Mouse (Mus musculus) kidney, postnatal 10 days (tissue): ENCODE measurements around the gene Gpr161.
"Not testable (repeated sequence)": the region's sequence is repeated elsewhere in the genome, so short reads cannot be mapped to it uniquely, and the experiment has no call there.

Experiments used
- DNase-seq: peaks from one replicate; pipeline ENCODE4 v3.0.0; 2021; ENCODE audit warnings: mixed read lengths

Gene Gpr161

GRCm38 (mm10) chr1:165320141-165320934, 24.7 kb downstream of the Gpr161 start:
- peak; percentile 92 for DNase-seq

GRCm38 (mm10) chr1:165321393-165321861, 25.8 kb downstream of the Gpr161 start:
- DNase-seq, result peak; percentile 51

DNA sequence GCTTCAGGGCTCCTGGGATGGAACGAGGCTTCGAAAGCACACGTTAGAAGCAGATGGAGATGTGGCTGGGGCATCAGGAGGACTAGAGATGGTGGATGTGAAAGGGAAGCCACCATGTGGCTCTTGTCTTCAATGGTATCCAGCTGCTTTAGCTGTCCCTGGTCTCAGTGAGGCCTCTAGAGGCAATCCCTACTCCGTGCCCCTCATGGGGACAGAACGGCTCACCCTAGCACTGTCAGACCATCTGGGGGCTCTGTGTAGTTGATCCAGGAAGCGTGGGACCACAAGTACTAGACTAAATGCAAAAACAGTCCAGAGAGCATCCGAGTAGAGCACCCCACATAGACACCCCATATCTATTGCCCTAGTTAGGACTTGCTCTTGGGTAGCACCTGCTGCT, 26.3 kb downstream of the Gpr161 start:
- DNase-seq, result no peak

- DNase-seq, result no peak
Measured at GRCm38 (mm10) chr1:165322934-165323333, 27.3 kb downstream of the Gpr161 start.

DNA sequence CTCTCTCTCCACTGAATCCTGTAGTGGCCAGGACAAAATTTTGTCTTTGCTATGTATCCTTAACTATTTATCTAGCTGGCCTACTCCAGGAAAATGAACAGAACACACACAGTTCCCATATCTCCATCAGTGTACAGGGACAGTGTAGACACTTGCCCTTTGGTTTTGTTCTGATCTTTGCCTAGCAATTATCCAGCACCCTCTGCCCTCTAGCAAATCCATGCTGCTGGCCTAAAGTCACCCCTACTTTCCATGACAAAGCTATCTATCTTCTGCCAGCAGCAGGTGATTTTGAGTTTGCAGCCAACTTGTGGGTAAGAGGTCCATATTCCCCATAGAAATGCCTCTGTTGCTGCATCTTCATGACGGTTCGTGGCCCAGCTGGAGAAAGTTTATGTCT, 31.8 kb downstream of the Gpr161 start:
- no peak for DNase-seq

DNA sequence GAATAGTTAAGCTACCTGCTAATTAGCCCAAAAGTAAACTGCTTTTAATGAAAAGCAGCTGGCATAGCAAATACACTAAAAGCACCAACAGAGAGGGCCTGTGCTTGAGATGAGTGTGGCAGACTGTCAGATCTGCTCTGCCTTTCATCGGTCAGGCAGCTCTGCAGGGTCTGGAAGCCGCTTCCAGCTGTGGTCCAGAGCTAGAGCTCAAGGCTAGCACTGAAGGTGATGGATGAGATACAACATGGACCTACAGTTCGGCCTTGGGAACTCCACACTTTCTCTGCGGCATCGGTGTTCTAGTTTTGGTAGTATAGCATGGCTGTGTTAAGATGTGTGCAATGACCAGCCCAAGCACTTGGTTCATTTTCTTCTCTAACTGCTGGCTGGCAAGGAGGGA, 32.2 kb downstream of the Gpr161 start:
- DNase-seq, result no peak

DNA sequence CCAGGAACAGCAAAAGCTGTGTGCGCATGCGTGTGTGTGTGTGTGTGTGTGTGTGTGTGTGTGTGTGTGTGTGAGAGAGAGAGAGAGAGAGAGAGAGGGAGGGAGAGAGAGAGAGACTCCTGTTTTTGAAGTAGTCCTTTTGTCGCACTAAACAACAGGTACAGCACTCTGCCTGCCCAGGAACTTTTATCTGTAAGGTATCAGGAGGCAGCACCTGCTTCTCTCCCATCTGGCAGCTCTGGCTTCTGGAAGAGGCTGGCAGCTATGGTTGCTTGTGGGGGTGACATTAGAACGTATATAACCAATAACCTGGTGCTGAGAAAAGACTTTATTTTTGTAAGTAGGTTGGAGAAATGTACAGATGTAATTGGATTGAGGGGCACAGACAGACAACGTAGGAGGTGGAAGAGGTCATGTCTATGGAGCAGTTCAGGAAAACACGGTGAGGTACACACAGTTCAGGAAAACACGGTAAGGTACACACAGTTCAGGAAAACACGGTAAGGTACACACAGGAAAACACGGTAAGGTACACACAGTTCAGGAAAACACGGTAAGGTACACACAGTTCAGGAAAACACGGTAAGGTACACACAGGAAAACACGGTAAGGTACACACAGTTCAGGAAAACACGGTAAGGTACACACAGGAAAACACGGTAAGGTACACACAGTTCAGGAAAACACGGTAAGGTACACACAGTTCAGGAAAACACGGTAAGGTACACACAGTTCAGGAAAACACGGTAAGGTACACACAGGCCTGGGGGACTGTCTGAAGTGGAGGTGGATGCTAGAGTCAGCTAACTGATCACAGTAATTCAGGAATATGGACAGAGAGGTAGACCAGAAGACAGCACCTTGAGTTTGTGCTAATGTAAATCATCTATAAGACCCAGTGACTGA, 33.0 kb downstream of the Gpr161 start:
- DNase-seq, result not testable (repeated sequence)

GRCm38 (mm10) chr1:165330859-165331258, 35.3 kb downstream of the Gpr161 start:
- no peak for DNase-seq

- no peak for DNase-seq
Measured at GRCm38 (mm10) chr1:165332797-165333196, 37.2 kb downstream of the Gpr161 start.

GRCm38 (mm10) chr1:165342126-165342525, 46.5 kb downstream of the Gpr161 start:
- peak; percentile 24 for DNase-seq

- DNase-seq, result no peak
Measured at GRCm38 (mm10) chr1:165344453-165344852, 48.9 kb downstream of the Gpr161 start.

- DNase-seq, result no peak
Measured at GRCm38 (mm10) chr1:165348627-165349026, 53.0 kb downstream of the Gpr161 start.

DNA sequence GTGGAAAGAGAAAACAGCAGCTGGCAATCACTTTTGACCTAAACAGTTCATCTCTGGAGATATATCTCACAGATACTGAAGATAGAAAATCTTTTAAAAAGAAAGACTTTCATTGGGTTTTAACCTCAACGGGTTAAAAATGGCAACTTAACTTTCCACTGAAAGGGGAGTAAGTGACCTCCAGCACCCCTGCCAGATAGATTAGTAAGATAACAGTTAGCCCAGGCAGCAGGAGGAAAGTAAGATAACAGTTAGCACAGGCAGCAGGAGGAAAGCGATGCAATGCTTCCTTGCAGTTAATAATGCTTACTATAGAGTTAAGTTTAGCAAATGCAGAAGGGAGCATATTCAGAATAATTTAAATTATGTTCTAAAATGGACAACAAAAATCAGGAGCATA, 60.8 kb downstream of the Gpr161 start:
- DNase-seq, result no peak

GRCm38 (mm10) chr1:165363271-165363670, 67.7 kb downstream of the Gpr161 start:
- DNase-seq, result no peak

DNA sequence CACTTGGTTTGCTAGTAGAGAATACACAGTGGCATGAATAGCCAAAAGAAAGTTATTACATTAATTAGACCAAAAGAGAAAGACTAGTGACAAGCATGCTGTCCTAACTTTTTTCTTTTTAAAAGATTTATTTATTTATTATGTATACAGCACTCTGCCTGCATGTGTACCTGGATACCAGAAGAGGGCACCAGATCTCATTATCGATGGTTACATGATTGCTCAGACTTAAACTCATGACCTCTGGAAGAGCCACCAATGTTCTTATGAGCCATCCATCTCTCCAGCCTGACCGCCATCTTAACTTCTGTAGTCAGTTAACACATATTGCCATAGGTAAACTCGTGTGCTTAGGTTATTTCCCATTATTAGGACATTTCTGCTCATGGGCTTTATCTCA, 69.5 kb downstream of the Gpr161 start:
- no peak for DNase-seq

DNA sequence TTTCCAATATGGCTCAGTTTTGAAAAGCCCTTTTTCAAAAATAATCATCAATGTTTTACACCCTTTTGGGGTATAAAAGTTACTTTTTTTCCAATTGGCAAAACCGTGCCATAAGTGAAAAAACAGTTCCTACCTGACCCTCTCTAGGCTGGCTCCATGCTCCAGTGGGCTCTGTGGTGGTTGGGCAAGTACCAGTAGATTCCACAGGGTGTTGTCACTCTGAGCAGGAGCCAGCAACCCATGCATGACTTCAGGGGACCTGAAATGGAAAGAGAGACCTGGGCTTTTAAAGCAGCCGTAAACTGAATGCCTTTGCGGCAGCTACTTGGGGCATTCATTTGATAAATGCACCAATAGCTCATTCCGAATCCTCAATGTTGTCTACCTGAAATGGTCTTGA, 75.4 kb downstream of the Gpr161 start:
- peak; percentile 47 for DNase-seq

GRCm38 (mm10) chr1:165373839-165374238, 78.2 kb downstream of the Gpr161 start:
- no peak for DNase-seq
